In the genomic region with DNA sequence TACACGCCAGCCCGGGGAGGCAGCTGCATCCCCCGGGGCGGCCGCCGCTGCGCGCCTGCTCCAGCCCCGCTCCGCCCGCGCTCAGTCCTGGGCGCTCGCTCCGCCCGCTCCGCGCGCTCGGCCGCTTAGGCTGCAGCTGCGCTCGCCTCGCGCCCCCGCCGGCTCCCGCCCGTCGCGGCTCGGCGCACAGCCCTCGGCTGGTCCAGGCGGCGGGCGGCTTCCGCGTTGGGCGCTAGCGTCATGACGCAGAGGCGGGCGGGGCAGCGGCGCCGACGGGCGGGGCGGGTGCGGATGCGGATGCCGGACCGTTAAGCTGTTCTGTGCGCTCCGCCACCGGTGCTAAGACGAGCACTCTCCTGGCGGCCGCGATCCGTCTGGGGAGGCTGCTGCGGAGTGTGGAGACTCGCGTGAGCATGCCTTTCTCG, we compare ENCODE assay signal across 8 mouse cellular contexts. TPM values are rescaled to one million over a fixed set of nuclear protein-coding genes. Genes with fewer than 3 reads are reported as not detected.
DNase-seq lines count a peak whose midpoint lies in the region; ATAC-seq lines count a peak whose summit lies in the region.

A gene (minus strand): TSS at position 73 of the 425 bp plus-strand sequence.
A gene (plus strand): TSS at position 290 of the 425 bp plus-strand sequence.

- DNase-seq in adrenal gland, adult 2 months, result peak; percentile 97
- peak; percentile 96 for DNase-seq in embryo, embryonic 11 days
- DNase-seq in gastrocnemius, postnatal 25 days, result peak; percentile 94
- DNase-seq in left cerebral cortex, postnatal 14 days (ENCODE audit: low spot score in 2 of 2), result peak; percentile 92 to 93
- DNase-seq in right cerebral cortex, postnatal 14 days, result peak; percentile 94
- peak; percentile 89 for DNase-seq in urinary bladder, postnatal 25 days (ENCODE audit: low spot score)

- peak within 1 kb of the TSS; percentile 95 for H3K27ac ChIP-seq in intestine, embryonic 15.5 days

- peak within 1 kb of the TSS; percentile 92 for H3K4me2 ChIP-seq in intestine, embryonic 15.5 days (replicated peaks)

- H3K9ac ChIP-seq in intestine, embryonic 15.5 days, result peak within 1 kb of the TSS; percentile 80

- peak; percentile 98 for ATAC-seq in intestine, embryonic 15.5 days
- peak; percentile 82 for ATAC-seq in megakaryocyte-erythroid progenitor cell, adult 5-6 weeks (replicated peaks; ENCODE audit: low FRiP score, low TSS enrichment, poor library complexity, severe bottlenecking)

- no peaks in the 10 kb centered on the region for H3K27me3 ChIP-seq in intestine, embryonic 15.5 days (replicated peaks)

- intact Hi-C loops in left cerebral cortex, postnatal 14 days (cut with DNase I), result loop anchor here (2.0 to 10.0 kb wide), 5 partner anchors 59 to 603 kb away; a partner anchor contains a TSS

- H3K4me3 ChIP-seq in intestine, embryonic 15.5 days (replicated peaks), result peak within 1 kb of the TSS; percentile 83

- WGBS in intestine, embryonic 15.5 days, result 0% methylated on average over 65 of the region's 66 CpGs

- H3K36me3 ChIP-seq in intestine, embryonic 15.5 days, result no peaks in the 10 kb centered on the region

- no peaks in the 10 kb centered on the region for H3K9me3 ChIP-seq in intestine, embryonic 15.5 days

- H3K4me1 ChIP-seq in intestine, embryonic 15.5 days (replicated peaks), result 0 out of 2 replicates have a peak, but pooled peaks cover 8% of the 10 kb centered on the region

RNA-seq across cellular contexts. Expression of the first gene that starts in this region (rescaled TPM):
- total RNA-seq in adrenal gland, adult 2 months (2021), result 10 to 100 TPM; 32.3 to 40.3 TPM
- polyA plus RNA-seq in adrenal gland, adult 2 months (2012; rRNA removed), result 3.6 and 5.8 TPM in 2 replicates
- total RNA-seq in gastrocnemius, postnatal 25 days (2021), result 1 to 10 TPM; 4.0 TPM
- 8.9 and 9.2 TPM in 2 replicates for polyA plus RNA-seq in intestine, embryonic 15.5 days (2015; fragmentation: Nextera tagmentation; extraction: Ambion mirVana)
- 10 to 100 TPM; 40.9 to 41.0 TPM for total RNA-seq in left cerebral cortex, postnatal 14 days (2021)
- 53.7 and 56.7 TPM in 2 replicates for total RNA-seq in megakaryocyte-erythroid progenitor cell, adult 5-6 weeks (2014; fragmentation: Nextera tagmentation)
- total RNA-seq in megakaryocyte-erythroid progenitor cell, adult 5-6 weeks (2017), result 28.7 and 29.0 TPM in 2 replicates

RNA-seq across cellular contexts. Expression of the second gene that starts in this region (rescaled TPM):
- total RNA-seq in adrenal gland, adult 2 months (2021), result under 1 TPM; 0.78 to 0.90 TPM
- polyA plus RNA-seq in adrenal gland, adult 2 months (2012; rRNA removed), result 0.13 and 0.28 TPM in 2 replicates
- total RNA-seq in gastrocnemius, postnatal 25 days (2021), result under 1 TPM in 1 of 2 experiments, not detected in 1; 0.18 TPM
- 0.31 and 0.63 TPM in 2 replicates for polyA plus RNA-seq in intestine, embryonic 15.5 days (2015; fragmentation: Nextera tagmentation; extraction: Ambion mirVana)
- 1 to 10 TPM in 1 of 2 experiments, under 1 TPM in 1; 0.76 to 1.2 TPM for total RNA-seq in left cerebral cortex, postnatal 14 days (2021)
- 1.7 and 2.0 TPM in 2 replicates for total RNA-seq in megakaryocyte-erythroid progenitor cell, adult 5-6 weeks (2014; fragmentation: Nextera tagmentation)
- total RNA-seq in megakaryocyte-erythroid progenitor cell, adult 5-6 weeks (2017), result not detected in 2 replicates

Comparison
In these comparisons a context has a peak if more than half of its experiments do, and no peak if none do; other contexts are left out.
1. Peak in every context shown above with its lines: DNase-seq, ATAC-seq, H3K4me3 ChIP-seq and H3K27ac ChIP-seq.
2. RNA of the first gene that starts in this region (total RNA-seq): 28.7 to 56.7 TPM in megakaryocyte-erythroid progenitor cell, adult 5-6 weeks, 40.9 to 41.0 TPM in left cerebral cortex, postnatal 14 days and 32.3 to 40.3 TPM in adrenal gland, adult 2 months; 4.0 TPM in gastrocnemius, postnatal 25 days; every median in the first group is over 4 times any median in the second.